Comparison of ENCODE assay signal across 19 mouse cellular contexts in the genomic region with DNA sequence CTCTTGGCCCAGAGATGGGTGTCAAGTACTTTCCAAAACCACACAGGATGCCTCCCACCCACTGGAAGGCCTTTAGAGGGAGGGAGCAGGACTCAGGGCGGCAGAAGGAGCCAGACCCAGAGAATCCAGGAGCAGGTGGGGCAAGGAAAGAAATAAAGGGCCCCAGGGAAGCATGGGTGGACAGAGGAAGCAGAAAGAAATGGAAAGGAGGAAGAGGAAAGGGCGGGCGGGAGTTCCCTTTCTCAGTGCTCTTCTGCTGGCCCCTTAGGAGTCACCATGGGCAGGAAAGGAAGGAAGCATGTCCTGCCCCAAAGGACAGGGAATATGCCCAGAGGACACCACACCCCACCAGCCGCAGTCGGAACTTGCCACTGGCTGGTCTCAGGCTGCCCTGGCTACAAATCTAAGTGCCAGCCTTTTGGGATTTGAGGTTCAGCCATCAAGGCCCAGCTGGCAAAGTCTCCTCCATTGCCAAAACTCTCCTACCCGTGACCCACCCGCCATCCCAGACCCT. TPM values are rescaled to one million over a fixed set of nuclear protein-coding genes. Genes with fewer than 3 reads are reported as not detected.
A peak's percentile ranks its signal among the peaks of the same experiment; 100 is the strongest.
DNase-seq lines count a peak whose midpoint lies in the region; ATAC-seq and TF ChIP-seq lines count a peak whose summit lies in the region.
"Had no signal": no experiment of that assay in that cellular context is flagged by ENCODE, and none has a peak within 500 bp of the region (broad histone marks: within the 10 kb centered on the region; RNA-seq: fewer than 3 reads in every experiment).

No protein-coding gene starts in this region.

- H3K4me3 ChIP-seq in midbrain, embryonic 11.5 days (ENCODE audit: low read depth, low read length): no peak overlapping the region
- H3K4me3 ChIP-seq in midbrain, embryonic 15.5 days: no peak overlapping the region
- no peak overlapping the region for H3K4me3 ChIP-seq in embryonic facial prominence, embryonic 12.5 days
- H3K4me3 ChIP-seq in macrophage (ENCODE audit: inconsistent target): no peak overlapping the region
- H3K4me3 ChIP-seq in forebrain, postnatal 0 days (ENCODE audit: low read depth, low read length): no peak overlapping the region
- H3K4me3 ChIP-seq: liver, embryonic 15.5 days; midbrain, embryonic 10.5 days; neural tube, embryonic 13.5 days had no signal

- intact Hi-C loops in gastrocnemius, postnatal 14 days (cut with DNase I; ENCODE audit: low total_unique reads): no loop called here

- H3K9me3 ChIP-seq in midbrain, embryonic 11.5 days (ENCODE audit: control insufficient read depth, low read length): no peaks in the 10 kb centered on the region
- no peaks in the 10 kb centered on the region for H3K9me3 ChIP-seq in midbrain, embryonic 15.5 days
- H3K9me3 ChIP-seq in embryonic facial prominence, embryonic 12.5 days: no peaks in the 10 kb centered on the region
- no peaks in the 10 kb centered on the region for H3K9me3 ChIP-seq in forebrain, postnatal 0 days (ENCODE audit: low read length)
- H3K9me3 ChIP-seq: liver, embryonic 15.5 days; midbrain, embryonic 10.5 days; neural tube, embryonic 13.5 days had no signal

- DNase-seq in gastrocnemius, adult 18-20 months (ENCODE audit: low spot score): peak; percentile 12
- DNase-seq in gastrocnemius, postnatal 14 days: no peak
- DNase-seq in midbrain, embryonic 11.5 days (ENCODE audit: low spot score, missing footprints): peak; percentile 51
- DNase-seq in left cerebral cortex, adult 18-20 months (ENCODE audit: low spot score in 2 of 2): no peak
- DNase-seq in forebrain, postnatal 0 days: no peak
- DNase-seq: cerebellum, adult 9-10 months; retina, postnatal 1 day had no signal

- H3K36me3 ChIP-seq in midbrain, embryonic 11.5 days (ENCODE audit: control insufficient read depth, insufficient read depth, low read length): no peaks in the 10 kb centered on the region
- H3K36me3 ChIP-seq in midbrain, embryonic 15.5 days (replicated peaks): no peaks in the 10 kb centered on the region
- H3K36me3 ChIP-seq in embryonic facial prominence, embryonic 12.5 days: no peaks in the 10 kb centered on the region
- H3K36me3 ChIP-seq in macrophage (ENCODE audit: inconsistent target): no peaks in the 10 kb centered on the region
- H3K36me3 ChIP-seq in forebrain, postnatal 0 days (ENCODE audit: insufficient read depth): no peaks in the 10 kb centered on the region
- H3K36me3 ChIP-seq: liver, embryonic 15.5 days; midbrain, embryonic 10.5 days; neural tube, embryonic 13.5 days had no signal

- no peak overlapping the region for H3K9ac ChIP-seq in midbrain, embryonic 11.5 days (ENCODE audit: low read length)
- no peak overlapping the region for H3K9ac ChIP-seq in midbrain, embryonic 15.5 days
- H3K9ac ChIP-seq in embryonic facial prominence, embryonic 12.5 days: no peak overlapping the region
- no peak overlapping the region for H3K9ac ChIP-seq in forebrain, postnatal 0 days
- H3K9ac ChIP-seq: liver, embryonic 15.5 days; neural tube, embryonic 13.5 days had no signal

- 82% methylated on average over 7 of the region's 7 CpGs for WGBS in midbrain, embryonic 11.5 days
- WGBS in midbrain, embryonic 15.5 days: 79% methylated on average over 7 of the region's 7 CpGs
- 60% methylated on average over 7 of the region's 7 CpGs for WGBS in embryonic facial prominence, embryonic 12.5 days
- 73% methylated on average over 4 of the region's 7 CpGs for WGBS in macrophage (ENCODE audit: missing documents)
- WGBS in forebrain, postnatal 0 days: 83% methylated on average over 7 of the region's 7 CpGs

- H3K27ac ChIP-seq in midbrain, embryonic 11.5 days (ENCODE audit: low read depth, low read length): no peak overlapping the region
- H3K27ac ChIP-seq in midbrain, embryonic 15.5 days: no peak overlapping the region
- peak overlapping the region; percentile 69; the same call in 1 of the 2 replicates for H3K27ac ChIP-seq in embryonic facial prominence, embryonic 12.5 days
- H3K27ac ChIP-seq in macrophage: 0 out of 2 replicates have a peak overlapping the region, but pooled peaks have one; percentile 1
- H3K27ac ChIP-seq in forebrain, postnatal 0 days (ENCODE audit: low read depth, low read length): no peak overlapping the region
- H3K27ac ChIP-seq: liver, embryonic 15.5 days; neural tube, embryonic 13.5 days had no signal

- no peaks in the 10 kb centered on the region for H3K79me2 ChIP-seq in macrophage (ENCODE audit: inconsistent target)

- no peak for ATAC-seq in midbrain, embryonic 11.5 days (ENCODE audit: low FRiP score)
- no peak for ATAC-seq in midbrain, embryonic 15.5 days (replicated peaks)
- no peak for ATAC-seq in embryonic facial prominence, embryonic 12.5 days (ENCODE audit: insufficient number of reproducible peaks, insufficient read depth, low FRiP score, low TSS enrichment)
- no peak for ATAC-seq in forebrain, postnatal 0 days
- ATAC-seq: intestine, embryonic 16.5 days had no signal

- peaks cover 32% of the 10 kb centered on the region for H3K4me1 ChIP-seq in midbrain, embryonic 11.5 days (ENCODE audit: control insufficient read depth, insufficient read depth, low read length)
- peaks cover 29% of the 10 kb centered on the region for H3K4me1 ChIP-seq in midbrain, embryonic 15.5 days
- peaks cover 40% of the 10 kb centered on the region for H3K4me1 ChIP-seq in embryonic facial prominence, embryonic 12.5 days
- 0 out of 2 replicates have a peak, but pooled peaks cover 3% of the 10 kb centered on the region for H3K4me1 ChIP-seq in forebrain, postnatal 0 days (ENCODE audit: insufficient read depth)

- H3K27me3 ChIP-seq in midbrain, embryonic 11.5 days (ENCODE audit: control insufficient read depth, insufficient read depth, low read length): no peaks in the 10 kb centered on the region
- H3K27me3 ChIP-seq in midbrain, embryonic 15.5 days (replicated peaks): peaks cover 7% of the 10 kb centered on the region
- no peaks in the 10 kb centered on the region for H3K27me3 ChIP-seq in embryonic facial prominence, embryonic 12.5 days
- H3K27me3 ChIP-seq in forebrain, postnatal 0 days (ENCODE audit: insufficient read depth, low read length): peaks cover 17% of the 10 kb centered on the region

- no peak for TF ChIP-seq CTCF in forebrain, postnatal 0 days (IDR thresholded peaks at IDR 0.05; ENCODE audit: low read depth)

- no peak overlapping the region for H3K4me2 ChIP-seq in midbrain, embryonic 11.5 days
- H3K4me2 ChIP-seq in midbrain, embryonic 15.5 days: no peak overlapping the region
- H3K4me2 ChIP-seq in embryonic facial prominence, embryonic 12.5 days (replicated peaks): no peak overlapping the region
- no peak overlapping the region for H3K4me2 ChIP-seq in forebrain, postnatal 0 days (ENCODE audit: low read depth)
- H3K4me2 ChIP-seq: liver, embryonic 15.5 days; neural tube, embryonic 13.5 days had no signal

RNA-seq across cellular contexts. Expression of a gene that starts 2.7 kb away (rescaled TPM):
- total RNA-seq in gastrocnemius, adult 18-20 months (2021): under 1 TPM; 0.55 to 0.81 TPM
- total RNA-seq in gastrocnemius, postnatal 14 days (2021): 1 to 10 TPM; 1.3 to 1.4 TPM
- polyA plus RNA-seq in midbrain, embryonic 11.5 days (2014; fragmentation: Nextera tagmentation; extraction: Ambion mirVana): 1.0 and 1.4 TPM in 2 replicates
- polyA plus RNA-seq in midbrain, embryonic 15.5 days (2015; fragmentation: Nextera tagmentation; extraction: Ambion mirVana): 0.09 TPM in 1 of 2 replicates, not detected in the other
- polyA plus RNA-seq in embryonic facial prominence, embryonic 12.5 days (2016; fragmentation: Nextera tagmentation; extraction: Ambion mirVana): 0.36 and 0.38 TPM in 2 replicates
- 10 to 100 TPM in 23 of 26 experiments, 1 to 10 TPM in 3; 7.6 to 24.1 (median 11.9) TPM for total RNA-seq in macrophage (2018; cell fraction: chromatin; rRNA removed)
- total RNA-seq in macrophage (2018; cell fraction: cytosol; rRNA removed): 1 to 10 TPM; 1.2 to 5.2 (median 1.9) TPM
- 10 to 100 TPM in 5 of 26 experiments, 1 to 10 TPM in 21; 6.5 to 13.8 (median 8.6) TPM for total RNA-seq in macrophage (2018; cell fraction: nucleus; rRNA removed)
- polyA plus RNA-seq in macrophage (2018): 0.98 to 1.4 TPM (median 1.1 TPM) in 3 replicates
- 1 to 10 TPM; 1.3 to 1.4 TPM for total RNA-seq in left cerebral cortex, adult 18-20 months (2021)
- 0.85 and 1.3 TPM in 2 replicates for total RNA-seq in forebrain, postnatal 0 days (2014; rRNA removed)
- polyA plus RNA-seq in forebrain, postnatal 0 days (2015; fragmentation: Nextera tagmentation; extraction: Ambion mirVana): 0.06 TPM in 1 of 2 replicates, not detected in the other
- total RNA-seq: hematopoietic stem cell, adult 5-6 weeks had no signal

RNA-seq across cellular contexts. Expression of a gene that starts 33.9 kb away (rescaled TPM):
- not detected for total RNA-seq in gastrocnemius, adult 18-20 months (2021)
- total RNA-seq in gastrocnemius, postnatal 14 days (2021): not detected
- polyA plus RNA-seq in midbrain, embryonic 11.5 days (2014; fragmentation: Nextera tagmentation; extraction: Ambion mirVana): not detected in 2 replicates
- polyA plus RNA-seq in midbrain, embryonic 15.5 days (2015; fragmentation: Nextera tagmentation; extraction: Ambion mirVana): not detected in 2 replicates
- polyA plus RNA-seq in embryonic facial prominence, embryonic 12.5 days (2016; fragmentation: Nextera tagmentation; extraction: Ambion mirVana): not detected in 2 replicates
- total RNA-seq in macrophage (2018; cell fraction: chromatin; rRNA removed): not detected
- not detected for total RNA-seq in macrophage (2018; cell fraction: cytosol; rRNA removed)
- total RNA-seq in macrophage (2018; cell fraction: nucleus; rRNA removed): not detected
- polyA plus RNA-seq in macrophage (2018): not detected in 3 replicates
- not detected for total RNA-seq in left cerebral cortex, adult 18-20 months (2021)
- total RNA-seq in forebrain, postnatal 0 days (2014; rRNA removed): not detected in 2 replicates
- not detected in 2 replicates for polyA plus RNA-seq in forebrain, postnatal 0 days (2015; fragmentation: Nextera tagmentation; extraction: Ambion mirVana)
- total RNA-seq: hematopoietic stem cell, adult 5-6 weeks; left cerebral cortex, adult 8-10 months had no signal
- polyA plus RNA-seq: frontal cortex, adult 2 months; intestine, embryonic 16.5 days; liver, embryonic 15.5 days; midbrain, embryonic 10.5 days; neural tube, embryonic 13.5 days; spleen, adult 2 months had no signal

RNA-seq across cellular contexts. Expression of a gene that starts 34.5 kb away (rescaled TPM):
- not detected for total RNA-seq in gastrocnemius, adult 18-20 months (2021)
- not detected for total RNA-seq in gastrocnemius, postnatal 14 days (2021)
- polyA plus RNA-seq in midbrain, embryonic 11.5 days (2014; fragmentation: Nextera tagmentation; extraction: Ambion mirVana): not detected in 2 replicates
- polyA plus RNA-seq in midbrain, embryonic 15.5 days (2015; fragmentation: Nextera tagmentation; extraction: Ambion mirVana): not detected in 2 replicates
- not detected in 2 replicates for polyA plus RNA-seq in embryonic facial prominence, embryonic 12.5 days (2016; fragmentation: Nextera tagmentation; extraction: Ambion mirVana)
- not detected for total RNA-seq in macrophage (2018; cell fraction: chromatin; rRNA removed)
- total RNA-seq in macrophage (2018; cell fraction: cytosol; rRNA removed): not detected
- total RNA-seq in macrophage (2018; cell fraction: nucleus; rRNA removed): not detected
- polyA plus RNA-seq in macrophage (2018): not detected in 3 replicates
- total RNA-seq in left cerebral cortex, adult 18-20 months (2021): not detected
- not detected in 2 replicates for total RNA-seq in forebrain, postnatal 0 days (2014; rRNA removed)
- not detected in 2 replicates for polyA plus RNA-seq in forebrain, postnatal 0 days (2015; fragmentation: Nextera tagmentation; extraction: Ambion mirVana)
- total RNA-seq: heart, adult 8-10 months; hematopoietic stem cell, adult 5-6 weeks had no signal
- polyA plus RNA-seq: frontal cortex, adult 2 months; intestine, embryonic 16.5 days; liver, embryonic 15.5 days; midbrain, embryonic 10.5 days; neural tube, embryonic 13.5 days; spleen, adult 2 months had no signal

RNA-seq across cellular contexts. Expression of a gene that starts 47.2 kb away (rescaled TPM):
- 10 to 100 TPM in 1 of 2 experiments, 1 to 10 TPM in 1; 8.6 to 11.7 TPM for total RNA-seq in gastrocnemius, adult 18-20 months (2021)
- total RNA-seq in gastrocnemius, postnatal 14 days (2021): 10 to 100 TPM; 12.9 to 15.0 TPM
- 4.2 and 5.0 TPM in 2 replicates for polyA plus RNA-seq in midbrain, embryonic 11.5 days (2014; fragmentation: Nextera tagmentation; extraction: Ambion mirVana)
- polyA plus RNA-seq in midbrain, embryonic 15.5 days (2015; fragmentation: Nextera tagmentation; extraction: Ambion mirVana): 8.6 and 8.7 TPM in 2 replicates
- 10.8 and 11.3 TPM in 2 replicates for polyA plus RNA-seq in embryonic facial prominence, embryonic 12.5 days (2016; fragmentation: Nextera tagmentation; extraction: Ambion mirVana)
- total RNA-seq in macrophage (2018; cell fraction: chromatin; rRNA removed): 10 to 100 TPM in 3 of 26 experiments, 1 to 10 TPM in 22, under 1 TPM in 1; 0.45 to 21.0 (median 6.3) TPM
- total RNA-seq in macrophage (2018; cell fraction: cytosol; rRNA removed): 10 to 100 TPM in 18 of 26 experiments, 1 to 10 TPM in 8; 6.5 to 17.7 (median 11.1) TPM
- total RNA-seq in macrophage (2018; cell fraction: nucleus; rRNA removed): 10 to 100 TPM in 19 of 26 experiments, 1 to 10 TPM in 7; 2.4 to 34.0 (median 11.2) TPM
- 8.7 to 12.6 TPM (median 11.5 TPM) in 3 replicates for polyA plus RNA-seq in macrophage (2018)
- total RNA-seq in left cerebral cortex, adult 18-20 months (2021): 10 to 100 TPM; 12.1 to 14.2 TPM
- total RNA-seq in forebrain, postnatal 0 days (2014; rRNA removed): 8.7 and 10.7 TPM in 2 replicates
- 5.8 and 6.0 TPM in 2 replicates for polyA plus RNA-seq in forebrain, postnatal 0 days (2015; fragmentation: Nextera tagmentation; extraction: Ambion mirVana)

Comparison
In these comparisons a context has a peak if more than half of its experiments do, and no peak if none do; other contexts are left out.
1. DNase-seq: peak in gastrocnemius, adult 18-20 months (single experiment) and midbrain, embryonic 11.5 days (single experiment); none in gastrocnemius, postnatal 14 days (single experiment), left cerebral cortex, adult 18-20 months (0 of 2) and forebrain, postnatal 0 days (single experiment).
2. H3K27ac ChIP-seq: peak in embryonic facial prominence, embryonic 12.5 days (single experiment) and macrophage (single experiment); none in midbrain, embryonic 11.5 days (single experiment), midbrain, embryonic 15.5 days (single experiment) and forebrain, postnatal 0 days (single experiment).